Mouse (Mus musculus): ENCODE measurements around the gene Neurod1.

DNA sequence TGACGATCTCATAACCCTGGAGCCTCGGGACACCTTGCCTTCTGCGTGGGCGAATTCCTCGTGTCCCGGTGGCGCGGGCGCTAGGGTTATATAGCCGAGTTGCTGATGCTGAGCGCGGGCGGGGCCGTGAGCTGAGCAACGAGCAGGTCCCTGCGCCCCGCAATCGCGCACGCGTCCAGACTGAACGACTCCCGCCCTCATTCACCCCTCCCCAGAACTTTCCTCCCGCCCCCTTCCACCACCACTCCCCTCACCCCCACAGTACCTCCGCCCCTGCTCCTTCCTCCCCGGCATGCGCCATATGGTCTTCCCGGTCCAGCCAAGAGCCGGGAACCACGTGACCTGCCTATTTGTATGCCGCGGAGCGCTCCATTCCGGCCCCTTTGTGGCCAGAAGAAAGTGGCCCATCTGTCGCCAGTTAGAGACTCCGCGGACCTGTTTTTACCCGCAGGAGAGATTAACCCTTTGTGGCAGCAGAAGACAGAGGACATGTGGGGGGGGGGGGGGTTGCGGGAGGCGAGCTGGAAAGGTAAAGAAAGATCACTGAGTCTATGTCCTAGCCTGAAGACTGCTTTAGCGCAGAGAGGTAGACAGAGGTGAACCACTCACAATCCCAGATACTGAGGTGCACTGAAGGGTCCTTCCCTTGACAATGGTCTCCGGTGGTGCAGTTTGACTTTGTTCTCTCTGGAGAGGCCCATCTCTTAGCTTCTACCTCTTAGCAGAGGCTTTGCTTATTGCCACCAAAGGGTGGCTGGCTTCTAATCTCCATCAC lies at the start of gene Neurod1, which contains the start of gene Cerkl:
- TF ChIP-seq CTCF (IDR thresholded peaks at IDR 0.05; ENCODE audit: low read depth, low read length) (no peak), EP300 (IDR thresholded peaks at IDR 0.05; ENCODE audit: insufficient read depth, low read depth, low read length) (peak; percentile 93)

All from ES-Bruce4 (cell line).